In genomic region chr5:142928749-142929399, GRCm38 (mm10) we compare ENCODE assay signal across 8 mouse cellular contexts. TPM values are rescaled to one million over a fixed set of nuclear protein-coding genes. Genes with fewer than 3 reads are reported as not detected.
DNase-seq lines count a peak whose midpoint lies in the region; ATAC-seq and TF ChIP-seq lines count a peak whose summit lies in the region.

No protein-coding gene starts in this region.

- H3K4me2 ChIP-seq in forebrain, embryonic 11.5 days (ENCODE audit: low read depth, low read length, severe bottlenecking): peak overlapping the region; percentile 56
- peak overlapping the region; percentile 78 for H3K4me2 ChIP-seq in heart, embryonic 15.5 days
- H3K4me2 ChIP-seq in liver, embryonic 16.5 days (ENCODE audit: low read depth, low read length): peak overlapping the region; percentile 90

- H3K9ac ChIP-seq in forebrain, embryonic 11.5 days (ENCODE audit: low read length): peak overlapping the region; percentile 56
- H3K9ac ChIP-seq in heart, embryonic 15.5 days: peak overlapping the region; percentile 66
- H3K9ac ChIP-seq in liver, embryonic 16.5 days (ENCODE audit: low read depth, low read length): peak overlapping the region; percentile 78

- ATAC-seq in forebrain, embryonic 11.5 days (replicated peaks; ENCODE audit: low FRiP score): peak; percentile 47
- peak; percentile 41 for ATAC-seq in heart, embryonic 15.5 days (replicated peaks; ENCODE audit: insufficient number of reproducible peaks, insufficient read depth, low FRiP score, low read depth)
- peak; percentile 18 for ATAC-seq in liver, embryonic 16.5 days (ENCODE audit: low read depth)

- 0 out of 2 replicates have a peak, but pooled peaks have one; percentile 27 for TF ChIP-seq POLR2A in testis, adult 2 months (IDR thresholded peaks at IDR 0.05; ENCODE audit: control insufficient read depth, low read depth, low read length)

- H3K4me3 ChIP-seq in forebrain, embryonic 11.5 days (ENCODE audit: low read depth, low read length): peak overlapping the region; percentile 24
- peak overlapping the region; percentile 59 for H3K4me3 ChIP-seq in heart, embryonic 15.5 days
- H3K4me3 ChIP-seq in liver, embryonic 16.5 days (ENCODE audit: low read depth, low read length): peak overlapping the region; percentile 65
- H3K4me3 ChIP-seq in testis, adult 2 months (ENCODE audit: control insufficient read depth, low read depth, low read length): peak overlapping the region; percentile 79

- H3K27me3 ChIP-seq in forebrain, embryonic 11.5 days (ENCODE audit: control insufficient read depth, insufficient read depth, low read length): no peaks in the 10 kb centered on the region; the same call in 1 of the 2 replicates
- no peaks in the 10 kb centered on the region for H3K27me3 ChIP-seq in heart, embryonic 15.5 days
- H3K27me3 ChIP-seq in liver, embryonic 16.5 days (ENCODE audit: control insufficient read depth, insufficient read depth, low read depth, low read length): no peaks in the 10 kb centered on the region
- peaks cover 4% of the 10 kb centered on the region for H3K27me3 ChIP-seq in testis, adult 2 months (ENCODE audit: control insufficient read depth, insufficient read depth, low read length)

- TF ChIP-seq CTCF in testis, adult 2 months (IDR thresholded peaks at IDR 0.05; ENCODE audit: control insufficient read depth, insufficient read depth, insufficient replicate concordance, low read depth, low read length): no peak

- 5% methylated on average over 32 of the region's 35 CpGs for WGBS in forebrain, embryonic 11.5 days
- 1% methylated on average over 35 of the region's 35 CpGs for WGBS in heart, embryonic 15.5 days
- WGBS in liver, embryonic 16.5 days (ENCODE audit: insufficient replicate concordance): 3% methylated on average over 34 of the region's 35 CpGs

- H3K9me3 ChIP-seq in forebrain, embryonic 11.5 days (ENCODE audit: control insufficient read depth, low read length): no peaks in the 10 kb centered on the region
- H3K9me3 ChIP-seq in heart, embryonic 15.5 days (replicated peaks): no peaks in the 10 kb centered on the region
- H3K9me3 ChIP-seq in liver, embryonic 16.5 days (replicated peaks; ENCODE audit: control insufficient read depth, low read length): no peaks in the 10 kb centered on the region

- DNase-seq in 3T3-L1 (ENCODE audit: low read depth, low spot score) (peak; percentile 90), adipocyte (ENCODE audit: low spot score) (peak; percentile 71)
- DNase-seq in forebrain, embryonic 11.5 days (ENCODE audit: low spot score): peak; percentile 82
- DNase-seq in kidney, postnatal 10 days: peak; percentile 89
- DNase-seq in neural tube, embryonic 10.5 days (ENCODE audit: extremely low spot score, low spot score): peak; percentile 73

- H3K36me3 ChIP-seq in forebrain, embryonic 11.5 days (ENCODE audit: control insufficient read depth, insufficient read depth, low read length): no peaks in the 10 kb centered on the region
- no peaks in the 10 kb centered on the region for H3K36me3 ChIP-seq in heart, embryonic 15.5 days
- no peaks in the 10 kb centered on the region for H3K36me3 ChIP-seq in liver, embryonic 16.5 days (ENCODE audit: control insufficient read depth, insufficient read depth)
- H3K36me3 ChIP-seq in testis, adult 2 months (ENCODE audit: control insufficient read depth, insufficient read depth, low read length): no peaks in the 10 kb centered on the region

- no peak overlapping the region for H3K27ac ChIP-seq in forebrain, embryonic 11.5 days (ENCODE audit: low read depth, low read length)
- peak overlapping the region; percentile 95 for H3K27ac ChIP-seq in heart, embryonic 15.5 days
- H3K27ac ChIP-seq in liver, embryonic 16.5 days (ENCODE audit: low read length): peak overlapping the region; percentile 79
- H3K27ac ChIP-seq in testis, adult 2 months (ENCODE audit: control insufficient read depth, insufficient read depth, low read depth, low read length): peak overlapping the region; percentile 88

- H3K4me1 ChIP-seq in forebrain, embryonic 11.5 days (replicated peaks; ENCODE audit: control insufficient read depth, insufficient read depth, low read length): peaks cover 3% of the 10 kb centered on the region; the same call in 1 of the 2 replicates
- peaks cover 63% of the 10 kb centered on the region for H3K4me1 ChIP-seq in heart, embryonic 15.5 days (replicated peaks)
- H3K4me1 ChIP-seq in liver, embryonic 16.5 days (ENCODE audit: control insufficient read depth, low read depth, low read length): peaks cover 52% of the 10 kb centered on the region
- H3K4me1 ChIP-seq in testis, adult 2 months (ENCODE audit: control insufficient read depth, insufficient read depth, low read length): peaks cover 10% of the 10 kb centered on the region

RNA-seq across cellular contexts. Expression of gene Actb, which starts 22.3 kb away (rescaled TPM):
- 13,526 and 13,808 TPM in 2 replicates for polyA plus RNA-seq in forebrain, embryonic 11.5 days (2014; fragmentation: Nextera tagmentation; extraction: Ambion mirVana)
- polyA plus RNA-seq in heart, embryonic 15.5 days (2015; fragmentation: Nextera tagmentation; extraction: Ambion mirVana): 5,943 and 6,493 TPM in 2 replicates
- 6,197 and 6,568 TPM in 2 replicates for polyA plus RNA-seq in liver, embryonic 16.5 days (2015; fragmentation: Nextera tagmentation; extraction: Ambion mirVana)
- 1,383 and 1,491 TPM in 2 replicates for polyA plus RNA-seq in testis, adult 2 months (2012; rRNA removed)

RNA-seq across cellular contexts. Expression of gene Fscn1, which starts 31.3 kb away (rescaled TPM):
- polyA plus RNA-seq in forebrain, embryonic 11.5 days (2014; fragmentation: Nextera tagmentation; extraction: Ambion mirVana): 680 and 728 TPM in 2 replicates
- polyA plus RNA-seq in heart, embryonic 15.5 days (2015; fragmentation: Nextera tagmentation; extraction: Ambion mirVana): 108 and 137 TPM in 2 replicates
- 19.6 and 20.4 TPM in 2 replicates for polyA plus RNA-seq in liver, embryonic 16.5 days (2015; fragmentation: Nextera tagmentation; extraction: Ambion mirVana)
- 27.1 and 27.3 TPM in 2 replicates for polyA plus RNA-seq in testis, adult 2 months (2012; rRNA removed)

RNA-seq across cellular contexts. Expression of gene Fbxl18, which starts 33.7 kb away (rescaled TPM):
- polyA plus RNA-seq in forebrain, embryonic 11.5 days (2014; fragmentation: Nextera tagmentation; extraction: Ambion mirVana): 15.4 and 16.0 TPM in 2 replicates
- polyA plus RNA-seq in heart, embryonic 15.5 days (2015; fragmentation: Nextera tagmentation; extraction: Ambion mirVana): 7.7 and 9.9 TPM in 2 replicates
- polyA plus RNA-seq in liver, embryonic 16.5 days (2015; fragmentation: Nextera tagmentation; extraction: Ambion mirVana): 2.7 TPM in 2 replicates
- 8.5 and 8.9 TPM in 2 replicates for polyA plus RNA-seq in testis, adult 2 months (2012; rRNA removed)

Comparison
In these comparisons a context has a peak if more than half of its experiments do, and no peak if none do; other contexts are left out.
1. H3K4me3 ChIP-seq: peak in every context shown above with its lines; median percentile 79 in testis, adult 2 months; 65 in liver, embryonic 16.5 days; 59 in heart, embryonic 15.5 days; 24 in forebrain, embryonic 11.5 days.